In the genomic region with DNA sequence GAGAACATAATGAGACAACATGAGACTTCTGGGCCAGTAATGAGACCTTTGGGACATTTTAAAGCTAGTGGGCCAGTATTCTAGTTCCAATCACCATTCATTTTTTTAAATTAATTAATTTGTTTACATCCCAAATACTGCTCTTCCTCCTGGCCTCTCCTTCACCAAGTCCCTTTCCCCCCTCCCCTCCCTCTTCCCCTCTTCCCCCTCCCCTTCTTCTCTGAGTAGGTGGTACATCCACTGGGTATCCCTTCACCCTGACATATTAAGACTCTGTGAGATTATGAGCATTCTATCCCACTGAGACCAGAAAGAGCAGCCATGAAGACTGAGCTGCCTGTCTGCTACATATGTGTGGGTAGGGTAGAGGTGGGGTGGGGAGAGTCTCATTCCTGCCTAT, we compare ENCODE assay signal across 25 mouse cellular contexts.
A peak's percentile ranks its signal among the peaks of the same experiment; 100 is the strongest.
DNase-seq lines count a peak whose midpoint lies in the region; ATAC-seq and TF ChIP-seq lines count a peak whose summit lies in the region.
"Had no signal": no experiment of that assay in that cellular context is flagged by ENCODE, and none has a peak within 500 bp of the region (broad histone marks: within the 10 kb centered on the region; RNA-seq: fewer than 3 reads in every experiment).

No protein-coding gene starts in this region.

- no peak for TF ChIP-seq POLR2A in brain, embryonic 14.5 days (IDR thresholded peaks at IDR 0.05; ENCODE audit: borderline replicate concordance, extremely low read depth, insufficient read depth, insufficient read length, poor library complexity, severe bottlenecking)

- H3K27me3 ChIP-seq in forebrain, embryonic 13.5 days: no peaks in the 10 kb centered on the region
- no peaks in the 10 kb centered on the region for H3K27me3 ChIP-seq in forebrain, embryonic 12.5 days
- no peaks in the 10 kb centered on the region for H3K27me3 ChIP-seq in hindbrain, embryonic 12.5 days
- no peaks in the 10 kb centered on the region for H3K27me3 ChIP-seq in hindbrain, embryonic 14.5 days (ENCODE audit: control insufficient read depth, insufficient read depth, low read length)
- H3K27me3 ChIP-seq in forebrain, embryonic 16.5 days (replicated peaks; ENCODE audit: control insufficient read depth, insufficient read depth, low read length): no peaks in the 10 kb centered on the region
- H3K27me3 ChIP-seq: CH12.LX; heart, embryonic 13.5 days; hindbrain, embryonic 13.5 days; Patski had no signal

- TF ChIP-seq CTCF in brain, embryonic 14.5 days (IDR thresholded peaks at IDR 0.05; ENCODE audit: borderline replicate concordance, extremely low read depth, insufficient read depth, insufficient read length): no peak

- DNase-seq in hindbrain, embryonic 14.5 days (ENCODE audit: low spot score): no peak
- peak; percentile 8 for DNase-seq in brain, embryonic 14.5 days (ENCODE audit: low read depth)
- no peak for DNase-seq in embryo, embryonic 10.5 days (ENCODE audit: low spot score)
- DNase-seq: adrenal gland, postnatal 10 days; adrenal gland, postnatal 36 days; B cell, adult 2 months; cerebellum, adult 11 months; cerebellum, adult 8-10 months; cerebellum, postnatal 10 days; cerebellum, postnatal 36 days; gastrocnemius, postnatal 25 days; heart, adult 18-20 months; heart, postnatal 14 days; heart, postnatal 4 days; kidney, adult 2 months had no signal

- no peak overlapping the region for H3K27ac ChIP-seq in forebrain, embryonic 13.5 days
- no peak overlapping the region for H3K27ac ChIP-seq in forebrain, embryonic 12.5 days
- H3K27ac ChIP-seq in hindbrain, embryonic 12.5 days: no peak overlapping the region
- H3K27ac ChIP-seq in hindbrain, embryonic 14.5 days: no peak overlapping the region
- H3K27ac ChIP-seq in forebrain, embryonic 16.5 days (ENCODE audit: low read length): no peak overlapping the region
- H3K27ac ChIP-seq: heart, embryonic 13.5 days; hindbrain, embryonic 13.5 days had no signal

- H3K4me3 ChIP-seq in forebrain, embryonic 13.5 days: no peak overlapping the region
- H3K4me3 ChIP-seq in forebrain, embryonic 12.5 days (replicated peaks): no peak overlapping the region
- H3K4me3 ChIP-seq in hindbrain, embryonic 12.5 days: no peak overlapping the region
- no peak overlapping the region for H3K4me3 ChIP-seq in hindbrain, embryonic 14.5 days (replicated peaks; ENCODE audit: low read length)
- H3K4me3 ChIP-seq in forebrain, embryonic 16.5 days (replicated peaks; ENCODE audit: low read length): no peak overlapping the region
- H3K4me3 ChIP-seq: heart, embryonic 13.5 days; hindbrain, embryonic 13.5 days had no signal

- H3K9me3 ChIP-seq in forebrain, embryonic 13.5 days (replicated peaks): no peaks in the 10 kb centered on the region
- no peaks in the 10 kb centered on the region for H3K9me3 ChIP-seq in forebrain, embryonic 12.5 days
- no peaks in the 10 kb centered on the region for H3K9me3 ChIP-seq in hindbrain, embryonic 12.5 days (replicated peaks)
- no peaks in the 10 kb centered on the region for H3K9me3 ChIP-seq in hindbrain, embryonic 14.5 days (ENCODE audit: control insufficient read depth, low read length)
- H3K9me3 ChIP-seq in forebrain, embryonic 16.5 days (ENCODE audit: control insufficient read depth, low read length): no peaks in the 10 kb centered on the region
- H3K9me3 ChIP-seq: heart, embryonic 13.5 days; hindbrain, embryonic 13.5 days had no signal

- peak; percentile 46; the same call in 1 of the 2 replicates for ATAC-seq in forebrain, embryonic 13.5 days
- ATAC-seq in forebrain, embryonic 12.5 days (ENCODE audit: low FRiP score): no peak
- peak; percentile 61 for ATAC-seq in hindbrain, embryonic 12.5 days (ENCODE audit: low FRiP score)
- no peak for ATAC-seq in hindbrain, embryonic 14.5 days (ENCODE audit: low FRiP score)
- ATAC-seq in forebrain, embryonic 16.5 days: peak; percentile 24; the same call in 1 of the 2 replicates
- ATAC-seq: intestine, postnatal 0 days; Patski had no signal

- no peak overlapping the region for H3K9ac ChIP-seq in forebrain, embryonic 13.5 days
- no peak overlapping the region for H3K9ac ChIP-seq in forebrain, embryonic 12.5 days
- H3K9ac ChIP-seq in hindbrain, embryonic 12.5 days: no peak overlapping the region
- no peak overlapping the region for H3K9ac ChIP-seq in hindbrain, embryonic 14.5 days
- H3K9ac ChIP-seq in forebrain, embryonic 16.5 days (replicated peaks; ENCODE audit: low read depth, low read length): no peak overlapping the region
- H3K9ac ChIP-seq: heart, embryonic 13.5 days; hindbrain, embryonic 13.5 days had no signal

- no peak overlapping the region for H3K4me2 ChIP-seq in forebrain, embryonic 13.5 days
- H3K4me2 ChIP-seq in forebrain, embryonic 12.5 days: no peak overlapping the region
- no peak overlapping the region for H3K4me2 ChIP-seq in hindbrain, embryonic 12.5 days (replicated peaks)
- H3K4me2 ChIP-seq in hindbrain, embryonic 14.5 days (replicated peaks): no peak overlapping the region
- no peak overlapping the region for H3K4me2 ChIP-seq in forebrain, embryonic 16.5 days (ENCODE audit: low read length)
- H3K4me2 ChIP-seq: heart, embryonic 13.5 days; hindbrain, embryonic 13.5 days had no signal

- H3K4me1 ChIP-seq in forebrain, embryonic 13.5 days: no peaks in the 10 kb centered on the region
- no peaks in the 10 kb centered on the region for H3K4me1 ChIP-seq in forebrain, embryonic 12.5 days
- no peaks in the 10 kb centered on the region for H3K4me1 ChIP-seq in hindbrain, embryonic 12.5 days
- H3K4me1 ChIP-seq in hindbrain, embryonic 14.5 days (replicated peaks; ENCODE audit: control insufficient read depth, insufficient read depth, low read length): no peaks in the 10 kb centered on the region
- no peaks in the 10 kb centered on the region for H3K4me1 ChIP-seq in forebrain, embryonic 16.5 days (replicated peaks; ENCODE audit: control insufficient read depth, insufficient read depth, low read length)
- H3K4me1 ChIP-seq: heart, embryonic 13.5 days; hindbrain, embryonic 13.5 days had no signal

- no peaks in the 10 kb centered on the region for H3K36me3 ChIP-seq in forebrain, embryonic 13.5 days (ENCODE audit: poor library complexity, severe bottlenecking)
- H3K36me3 ChIP-seq in forebrain, embryonic 12.5 days (replicated peaks): no peaks in the 10 kb centered on the region
- H3K36me3 ChIP-seq in hindbrain, embryonic 12.5 days: no peaks in the 10 kb centered on the region
- no peaks in the 10 kb centered on the region for H3K36me3 ChIP-seq in hindbrain, embryonic 14.5 days (replicated peaks; ENCODE audit: control insufficient read depth, insufficient read depth)
- no peaks in the 10 kb centered on the region for H3K36me3 ChIP-seq in forebrain, embryonic 16.5 days (ENCODE audit: control insufficient read depth, insufficient read depth)
- H3K36me3 ChIP-seq: G1E; heart, embryonic 13.5 days; hindbrain, embryonic 13.5 days had no signal

Comparison
In these comparisons a context has a peak if more than half of its experiments do, and no peak if none do; other contexts are left out.
1. ATAC-seq: peak in forebrain, embryonic 13.5 days (single experiment), hindbrain, embryonic 12.5 days (single experiment) and forebrain, embryonic 16.5 days (single experiment); none in forebrain, embryonic 12.5 days (single experiment) and hindbrain, embryonic 14.5 days (single experiment).